Mouse (Mus musculus) forebrain, embryonic 14.5 days (tissue): ENCODE data around the gene Pnkp. TPM values are rescaled to one million over a fixed set of nuclear protein-coding genes. Genes with fewer than 3 reads are reported as not detected.

Experiments
- ATAC-seq: fragments of 200-750 bp; cut with Nextera tagmentation; 2 replicates; pipeline ENCODE4 v1.8.0; 2017; ENCODE audit warnings: mild to moderate bottlenecking, moderate library complexity
- DNase-seq: peaks from one replicate; pipeline ENCODE4 v3.0.0-alpha.2; 2015; ENCODE audit warnings: low spot score
- H3K27ac ChIP-seq: fragments of 300-500 bp; sonication (generic); 2 replicates; pipeline ENCODE4 v1.5.1; 2014; ENCODE audit warnings: low read depth, mild to moderate bottlenecking, control low read depth, low read length, moderate library complexity
- H3K27me3 ChIP-seq: fragments of 300-500 bp; sonication (generic); replicated peaks from 2 replicates; pipeline ENCODE4 v1.6.1; 2014; ENCODE audit warnings: low read length, control low read depth, mixed read lengths; ENCODE audit not compliant: control insufficient read depth, insufficient read depth
- H3K36me3 ChIP-seq: fragments of 300-500 bp; sonication (generic); 2 replicates; pipeline ENCODE4 v1.6.1; 2014; ENCODE audit warnings: low read length, control low read depth; ENCODE audit not compliant: control insufficient read depth, insufficient read depth
- H3K4me1 ChIP-seq: fragments of 300-500 bp; sonication (generic); 2 replicates; pipeline ENCODE4 v1.6.1; 2014; ENCODE audit warnings: antibody characterized with exemption, low read length, control low read depth; ENCODE audit not compliant: control insufficient read depth, insufficient read depth
- H3K4me2 ChIP-seq: fragments of 300-500 bp; sonication (generic); 2 replicates; pipeline ENCODE4 v1.6.1; 2014; ENCODE audit warnings: mild to moderate bottlenecking, control low read depth, low read length
- H3K4me3 ChIP-seq: fragments of 300-500 bp; sonication (generic); 2 replicates; pipeline ENCODE4 v1.5.1; 2014; ENCODE audit warnings: low read depth, low read length, control low read depth
- H3K9ac ChIP-seq: fragments of 300-500 bp; sonication (generic); 2 replicates; pipeline ENCODE4 v1.6.1; 2014; ENCODE audit warnings: mild to moderate bottlenecking, low read length, control low read depth, moderate library complexity
- H3K9me3 ChIP-seq: fragments of 300-500 bp; sonication (generic); replicated peaks from 2 replicates; pipeline ENCODE4 v1.6.1; 2016; ENCODE audit warnings: low read length, control low read depth, mixed read lengths; ENCODE audit not compliant: control insufficient read depth
- WGBS: fragments of 180-500 bp; shearing (Covaris S2); extraction: QIAGEN DNeasy Blood & Tissue Kit; methylation state at CpG from one replicate; pipeline ENCODE4 v1.1.7; 2014; 5-methylcytosine and 5-hydroxymethylcytosine counted together
- polyA plus RNA-seq: library from polyadenylated mRNA; unstranded; fragments of >200 nt; fragmentation: Nextera tagmentation; extraction: Ambion mirVana; gene quantifications from 2 replicates; pipeline ENCODE4 v1.2.1, GENCODE M21; 2014

Pnkp gene
- polyA plus RNA-seq, 1 experiment from 2014 or later, result 31.7 TPM

- 100% methylated on average over 2 of the region's 2 CpGs for WGBS
- peaks cover 30% of the 10 kb centered on the region for H3K4me1 ChIP-seq
Observed at GRCm38 (mm10) chr7:44853065-44853464, 3.9 kb upstream of the Pnkp start.

GRCm38 (mm10) chr7:44853596-44854355, 3.2 kb upstream of the Pnkp start:
- Histone ChIP-seq H3K9ac (peak overlapping the region; percentile 74), H3K4me3 (peak overlapping the region; percentile 36), H3K27ac (peak overlapping the region; percentile 85), H3K36me3 (peaks cover 10% of the 10 kb centered on the region; the same call in 1 of the 2 replicates), H3K27me3 (no peaks in the 10 kb centered on the region), H3K9me3 (no peaks in the 10 kb centered on the region), H3K4me1 (peaks cover 33% of the 10 kb centered on the region), H3K4me2 (peak overlapping the region; percentile 76)
- ATAC-seq (no peak), DNase-seq (no peak)
- 39% methylated on average over 26 of the region's 26 CpGs for WGBS

More at GRCm38 (mm10) chr7:44853065-44853464, 3.9 kb upstream of the Pnkp start:
- H3K9ac ChIP-seq, result no peak overlapping the region
- H3K27me3 ChIP-seq, result no peaks in the 10 kb centered on the region
- H3K36me3 ChIP-seq, result peaks cover 10% of the 10 kb centered on the region; the same call in 1 of the 2 replicates
- no peak overlapping the region for H3K27ac ChIP-seq
- no peak overlapping the region for H3K4me2 ChIP-seq
- H3K9me3 ChIP-seq, result no peaks in the 10 kb centered on the region
- DNase-seq (no peak), ATAC-seq (no peak)
- no peak overlapping the region for H3K4me3 ChIP-seq

GRCm38 (mm10) chr7:44854356-44855031, 2.4 kb upstream of the Pnkp start:
- peak overlapping the region; percentile 76 for H3K4me2 ChIP-seq
- H3K27ac ChIP-seq, result peak overlapping the region; percentile 85
- no peaks in the 10 kb centered on the region for H3K9me3 ChIP-seq
- ATAC-seq, result peak; percentile 22
- peaks cover 33% of the 10 kb centered on the region for H3K4me1 ChIP-seq
- peak; percentile 73 for DNase-seq
- no peaks in the 10 kb centered on the region for H3K27me3 ChIP-seq
- H3K36me3 ChIP-seq, result peaks cover 10% of the 10 kb centered on the region; the same call in 1 of the 2 replicates
- H3K4me3 ChIP-seq, result peak overlapping the region; percentile 36
- peak overlapping the region; percentile 74 for H3K9ac ChIP-seq
- WGBS, result 2% methylated on average over 45 of the region's 45 CpGs

- Histone ChIP-seq H3K4me1 (peaks cover 33% of the 10 kb centered on the region), H3K4me2 (peak overlapping the region; percentile 76), H3K27me3 (no peaks in the 10 kb centered on the region), H3K9me3 (no peaks in the 10 kb centered on the region), H3K27ac (peak overlapping the region; percentile 85), H3K9ac (peak overlapping the region; percentile 74), H3K4me3 (peak overlapping the region; percentile 36), H3K36me3 (peaks cover 10% of the 10 kb centered on the region; the same call in 1 of the 2 replicates)
- ATAC-seq, result no peak
- 35% methylated on average over 10 of the region's 10 CpGs for WGBS
- no peak for DNase-seq
Observed at GRCm38 (mm10) chr7:44855036-44855435, 1.9 kb upstream of the Pnkp start.

GRCm38 (mm10) chr7:44856265-44856916, 548 bp upstream of the Pnkp start:
- Histone ChIP-seq H3K27me3 (no peaks in the 10 kb centered on the region), H3K36me3 (peaks cover 12% of the 10 kb centered on the region; the same call in 1 of the 2 replicates), H3K9ac (peak overlapping the region; percentile 84), H3K4me2 (peak overlapping the region; percentile 86), H3K4me3 (peak overlapping the region; percentile 72), H3K4me1 (peaks cover 26% of the 10 kb centered on the region), H3K9me3 (no peaks in the 10 kb centered on the region), H3K27ac (peak overlapping the region; percentile 87)
- ATAC-seq (no peak), DNase-seq (no peak)
- WGBS, result 69% methylated on average over 9 of the region's 9 CpGs

GRCm38 (mm10) chr7:44857905-44858304, 966 bp downstream of the Pnkp start:
- 30% methylated on average over 8 of the region's 8 CpGs for WGBS
- H3K27ac ChIP-seq, result no peak overlapping the region
- peak overlapping the region; percentile 72 for H3K4me3 ChIP-seq
- peaks cover 26% of the 10 kb centered on the region for H3K4me1 ChIP-seq
- DNase-seq (no peak), ATAC-seq (no peak)
- peak overlapping the region; percentile 86 for H3K4me2 ChIP-seq
- peak overlapping the region; percentile 84 for H3K9ac ChIP-seq
- peaks cover 21% of the 10 kb centered on the region for H3K36me3 ChIP-seq
- H3K9me3 ChIP-seq, result no peaks in the 10 kb centered on the region
- no peaks in the 10 kb centered on the region for H3K27me3 ChIP-seq

- DNase-seq, result no peak
- peaks cover 37% of the 10 kb centered on the region for H3K36me3 ChIP-seq
- no peak overlapping the region for H3K4me2 ChIP-seq
- WGBS, result 90% methylated on average over 11 of the region's 11 CpGs
- no peak overlapping the region for H3K4me3 ChIP-seq
- ATAC-seq, result no peak
- H3K27ac ChIP-seq, result no peak overlapping the region
- H3K4me1 ChIP-seq, result peaks cover 15% of the 10 kb centered on the region
- no peaks in the 10 kb centered on the region for H3K27me3 ChIP-seq
- H3K9ac ChIP-seq, result no peak overlapping the region
- H3K9me3 ChIP-seq, result no peaks in the 10 kb centered on the region
Observed at GRCm38 (mm10) chr7:44859896-44860295, 3.0 kb downstream of the Pnkp start.

DNA sequence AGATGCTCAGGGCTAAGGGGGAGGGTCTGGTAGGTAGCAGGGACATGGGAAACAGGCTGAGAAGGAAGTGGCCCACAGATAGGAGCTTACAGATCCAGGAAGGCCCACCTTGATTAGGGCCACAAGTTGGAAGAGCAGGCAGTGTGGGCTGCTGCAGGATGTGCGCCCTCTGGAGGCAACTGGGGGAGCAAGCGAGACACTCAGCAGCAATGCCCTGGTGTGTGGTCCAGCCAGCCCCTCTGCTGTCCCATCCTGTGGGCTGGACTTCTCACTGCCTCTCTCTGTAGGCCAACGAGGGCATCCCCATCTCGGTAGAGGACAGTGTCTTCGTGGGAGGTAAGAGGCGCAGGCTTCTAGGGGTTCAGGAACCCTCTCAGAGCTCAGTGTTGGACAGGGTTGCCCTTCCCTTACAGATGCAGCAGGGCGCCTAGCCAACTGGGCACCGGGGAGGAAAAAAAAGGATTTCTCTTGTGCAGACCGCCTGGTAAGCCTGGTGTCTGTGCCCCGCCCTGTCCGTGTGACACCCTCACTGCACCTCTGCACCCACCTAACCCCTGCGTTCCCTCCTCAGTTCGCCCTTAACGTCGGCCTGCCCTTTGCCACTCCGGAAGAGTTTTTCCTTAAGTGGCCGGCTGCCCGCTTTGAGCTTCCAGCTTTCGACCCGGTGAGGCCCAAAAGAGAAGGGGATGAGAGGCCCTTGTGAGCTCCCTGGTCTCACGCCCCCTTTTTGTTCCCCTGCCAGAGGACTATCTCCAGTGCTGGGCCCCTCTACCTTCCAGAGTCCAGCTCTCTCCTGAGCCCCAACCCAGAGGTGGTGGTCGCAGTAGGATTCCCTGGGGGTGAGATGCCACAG, 3.9 kb downstream of the Pnkp start:
- DNase-seq (peak; percentile 75), ATAC-seq (peak; percentile 37)
- H3K27me3 ChIP-seq, result no peaks in the 10 kb centered on the region
- no peaks in the 10 kb centered on the region for H3K9me3 ChIP-seq
- WGBS, result 55% methylated on average over 22 of the region's 22 CpGs
- no peak overlapping the region for H3K4me3 ChIP-seq
- peaks cover 13% of the 10 kb centered on the region for H3K4me1 ChIP-seq
- H3K4me2 ChIP-seq, result no peak overlapping the region
- peak overlapping the region; percentile 15; the same call in 1 of the 2 replicates for H3K27ac ChIP-seq
- no peak overlapping the region for H3K9ac ChIP-seq
- peaks cover 46% of the 10 kb centered on the region for H3K36me3 ChIP-seq
